Mouse (Mus musculus) thymus, adult 2 months (tissue): ENCODE measurements around the gene Gjc3. TPM values are rescaled to one million over a fixed set of nuclear protein-coding genes. Genes with fewer than 3 reads are reported as not detected.

Source experiments
- DNase-seq: peaks from one replicate; pipeline ENCODE4 v3.0.0; 2021
- H3K27ac ChIP-seq: fragments of 200-500 bp; 2 replicates; pipeline ENCODE4 v1.5.1; 2012; ENCODE audit warnings: low read length, control low read depth; ENCODE audit not compliant: control insufficient read depth, insufficient read depth
- H3K27me3 ChIP-seq: fragments of 200-500 bp; 2 replicates; pipeline ENCODE4 v1.6.1; 2012; ENCODE audit warnings: mild to moderate bottlenecking, low read length, moderate library complexity, mixed read lengths; ENCODE audit not compliant: control insufficient read depth, insufficient read depth
- H3K36me3 ChIP-seq: fragments of 200-500 bp; 2 replicates; pipeline ENCODE4 v1.6.1; 2012; ENCODE audit warnings: mild to moderate bottlenecking, low read length, moderate library complexity; ENCODE audit not compliant: control insufficient read depth, insufficient read depth
- H3K4me1 ChIP-seq: fragments of 200-500 bp; replicated peaks from 2 replicates; pipeline ENCODE4 v1.6.1; 2012; ENCODE audit warnings: low read length; ENCODE audit not compliant: control insufficient read depth, insufficient read depth
- H3K4me3 ChIP-seq: fragments of 200-500 bp; 2 replicates; pipeline ENCODE4 v1.5.1; 2012; ENCODE audit warnings: mild to moderate bottlenecking, low read length, control low read depth, moderate library complexity; ENCODE audit not compliant: control insufficient read depth, insufficient read depth
- CTCF ChIP-seq: fragments of 200-500 bp; IDR thresholded peaks from 2 replicates; pipeline ENCODE4 v1.5.1; 2012; ENCODE audit warnings: mild to moderate bottlenecking, control low read depth, low read length, moderate library complexity, borderline replicate concordance; ENCODE audit not compliant: control insufficient read depth, poor library complexity, insufficient read depth; ENCODE audit errors: extremely low read depth
- POLR2A ChIP-seq: fragments of 200-500 bp; IDR thresholded peaks from 2 replicates; pipeline ENCODE4 v1.6.1; 2012; ENCODE audit warnings: mild to moderate bottlenecking, low read length, control low read depth, moderate library complexity; ENCODE audit not compliant: control insufficient read depth, poor library complexity, insufficient read depth; ENCODE audit errors: extremely low read depth
- WGBS: fragments of 180-500 bp; shearing (Covaris S2); methylation state at CpG from one replicate; pipeline ENCODE4 v1.1.7; 2018; 5-methylcytosine and 5-hydroxymethylcytosine counted together
- polyA plus RNA-seq: library from polyadenylated mRNA; depleted of rRNA; stranded (reverse); fragments of >200 nt; gene quantifications from 2 replicates; pipeline ENCODE4 v1.2.3, GENCODE M21; 2012; rRNA removed

The Gjc3 gene
- 0.03 and 0.09 TPM in 2 replicates for polyA plus RNA-seq

DNA sequence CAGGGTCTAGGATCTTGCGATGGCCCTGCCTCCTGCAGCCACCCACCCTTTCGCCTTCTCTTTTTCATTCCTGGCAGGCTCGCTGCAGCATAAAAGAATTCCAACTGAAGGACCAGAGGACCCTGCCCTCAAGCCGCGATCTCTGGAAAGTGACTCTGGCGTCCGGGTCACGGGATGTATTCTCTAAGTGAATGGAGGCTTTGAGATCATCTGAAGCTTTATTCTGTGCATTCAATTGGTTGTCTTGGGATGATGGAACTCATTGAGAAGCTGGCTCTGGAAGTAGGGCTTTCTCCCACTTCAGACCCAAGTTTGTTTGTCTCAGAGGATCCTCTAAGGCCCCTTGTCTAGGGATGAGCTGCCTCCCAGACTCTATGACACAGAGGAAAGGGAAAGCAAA lies at the start of gene Gjc3:
Gene Gjc3 (minus strand): TSS at position 154 of the 400 bp plus-strand sequence.
- WGBS, result 91% methylated on average over 8 of the region's 8 CpGs

GRCm38 (mm10) chr5:138012382-138012781 lies 49.5 kb upstream of the Gjc3 start:
- no peak overlapping the region for H3K27ac ChIP-seq
- no peak for DNase-seq
- no peaks in the 10 kb centered on the region for H3K27me3 ChIP-seq
- no peaks in the 10 kb centered on the region for H3K4me1 ChIP-seq
- H3K36me3 ChIP-seq, result no peaks in the 10 kb centered on the region
- TF ChIP-seq POLR2A (no peak), CTCF (no peak)
- 96% methylated on average over 5 of the region's 5 CpGs for WGBS
- no peak overlapping the region for H3K4me3 ChIP-seq

More for the DNA sequence above, at the start of gene Gjc3:
- no peaks in the 10 kb centered on the region for H3K36me3 ChIP-seq
- no peak for TF ChIP-seq CTCF
- TF ChIP-seq POLR2A, result no peak
- no peak within 1 kb of the TSS for H3K27ac ChIP-seq
- H3K27me3 ChIP-seq, result no peaks in the 10 kb centered on the region
- H3K4me1 ChIP-seq, result no peaks in the 10 kb centered on the region
- no peak for DNase-seq
- no peak within 1 kb of the TSS for H3K4me3 ChIP-seq

- H3K36me3 ChIP-seq, result no peaks in the 10 kb centered on the region
- no peaks in the 10 kb centered on the region for H3K4me1 ChIP-seq
- no peak for DNase-seq
- no peaks in the 10 kb centered on the region for H3K27me3 ChIP-seq
- WGBS, result 92% methylated on average over 5 of the region's 5 CpGs
- H3K27ac ChIP-seq, result no peak overlapping the region
- H3K4me3 ChIP-seq, result no peak overlapping the region
- TF ChIP-seq CTCF, result no peak
- TF ChIP-seq POLR2A, result no peak
Observed at GRCm38 (mm10) chr5:138009437-138009836, 46.5 kb upstream of the Gjc3 start.

GRCm38 (mm10) chr5:137986351-137986750 lies 23.5 kb upstream of the Gjc3 start:
- no peak for TF ChIP-seq POLR2A
- TF ChIP-seq CTCF, result no peak
- Histone ChIP-seq H3K27me3 (no peaks in the 10 kb centered on the region), H3K4me1 (no peaks in the 10 kb centered on the region), H3K36me3 (no peaks in the 10 kb centered on the region), H3K27ac (no peak overlapping the region), H3K4me3 (no peak overlapping the region)
- no peak for DNase-seq
- WGBS, result 88% methylated on average over 1 of the region's 1 CpGs

- 39% methylated on average over 4 of the region's 4 CpGs for WGBS
- Histone ChIP-seq H3K4me3 (no peak within 1 kb of the TSS), H3K4me1 (no peaks in the 10 kb centered on the region), H3K36me3 (no peaks in the 10 kb centered on the region), H3K27ac (no peak within 1 kb of the TSS), H3K27me3 (no peaks in the 10 kb centered on the region)
- TF ChIP-seq CTCF (no peak), POLR2A (no peak)
- no peak for DNase-seq
Observed at GRCm38 (mm10) chr5:137981300-137981699, 18.4 kb upstream of the Gjc3 start, which contains the start of gene Azgp1. Azgp1 (plus strand) TSS chr5:137981520.

GRCm38 (mm10) chr5:137979081-137979480 lies 16.2 kb upstream of the Gjc3 start:
- Histone ChIP-seq H3K4me1 (no peaks in the 10 kb centered on the region), H3K27ac (no peak overlapping the region), H3K36me3 (no peaks in the 10 kb centered on the region), H3K27me3 (no peaks in the 10 kb centered on the region), H3K4me3 (no peak overlapping the region)
- DNase-seq, result no peak
- 78% methylated on average over 2 of the region's 2 CpGs for WGBS
- no peak for TF ChIP-seq POLR2A
- TF ChIP-seq CTCF, result no peak

DNA sequence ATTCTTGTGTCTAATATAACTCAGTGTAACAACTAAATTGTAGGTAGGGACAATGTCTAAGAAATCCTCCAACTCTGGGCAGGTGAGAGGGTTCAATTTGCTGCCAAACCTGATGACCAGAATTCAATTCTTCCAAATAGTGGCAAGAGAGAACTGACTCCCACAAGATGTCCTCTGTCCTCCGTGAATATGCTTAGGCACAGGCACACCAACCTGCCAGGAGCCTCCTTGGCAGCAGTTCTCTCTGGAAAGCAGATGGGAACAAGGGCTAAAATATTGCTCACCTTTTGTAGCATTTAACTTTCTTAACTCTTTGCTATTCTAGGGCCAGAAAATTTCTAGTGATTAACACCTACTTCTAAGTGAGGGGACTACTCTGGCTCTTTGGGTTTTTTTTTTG lies 14.4 kb upstream of the Gjc3 start:
- 41% methylated on average over 1 of the region's 1 CpGs for WGBS

More for the DNA sequence above, 14.4 kb upstream of the Gjc3 start:
- H3K27me3 ChIP-seq, result no peaks in the 10 kb centered on the region
- no peak for TF ChIP-seq POLR2A
- no peak for TF ChIP-seq CTCF
- no peaks in the 10 kb centered on the region for H3K4me1 ChIP-seq
- DNase-seq, result no peak
- no peak overlapping the region for H3K27ac ChIP-seq
- H3K4me3 ChIP-seq, result no peak overlapping the region
- no peaks in the 10 kb centered on the region for H3K36me3 ChIP-seq
